Mouse (Mus musculus): ENCODE data around the gene Dlx5. TPM values are rescaled to one million over a fixed set of nuclear protein-coding genes. Genes with fewer than 3 reads are reported as not detected.

Gene Dlx5
- 30.7 and 41.3 TPM in 2 replicates for polyA plus RNA-seq (2015; fragmentation: Nextera tagmentation; extraction: Ambion mirVana)

DNA sequence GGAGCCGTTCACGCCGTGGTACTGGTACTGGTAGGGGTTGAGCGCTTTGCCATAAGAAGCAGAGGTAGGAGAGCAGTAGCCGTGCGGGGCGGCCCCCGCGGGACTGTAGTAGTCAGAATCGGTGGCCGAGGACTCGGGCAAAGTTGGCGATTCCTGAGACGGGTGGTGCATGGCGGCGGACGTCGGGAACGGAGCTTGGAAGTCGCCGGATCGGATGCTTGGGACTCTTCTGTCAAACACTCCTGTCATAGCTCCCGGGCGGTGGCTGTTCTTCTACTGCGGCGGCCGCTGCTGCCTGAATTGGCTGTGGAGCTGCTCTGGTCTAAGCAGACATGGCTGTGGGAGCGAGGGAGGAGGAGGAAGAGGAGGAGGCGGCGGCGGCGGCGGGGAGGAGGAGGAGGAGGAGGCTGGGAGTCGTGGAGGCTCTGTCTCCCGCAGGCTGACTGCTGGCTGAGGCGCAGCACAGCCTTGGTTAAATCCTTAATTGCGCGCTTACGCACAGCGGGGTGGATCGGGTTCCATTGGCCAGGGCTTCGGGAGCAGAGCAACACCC, at the start of gene Dlx5:
Gene Dlx5, minus strand, starts transcription at position 448 of the 553 bp plus-strand sequence.
- WGBS, result under 1% methylated on average over 36 of the region's 42 CpGs
- peak within 1 kb of the TSS; percentile 80 for H3K27ac ChIP-seq
- H3K9ac ChIP-seq, result peak within 1 kb of the TSS; percentile 88
- H3K4me1 ChIP-seq, result peaks cover 42% of the 10 kb centered on the region
- H3K9me3 ChIP-seq, result no peaks in the 10 kb centered on the region
- peaks cover 61% of the 10 kb centered on the region for H3K27me3 ChIP-seq
- peak; percentile 70 for ATAC-seq (ENCODE audit: low FRiP score, low read depth)
- no peaks in the 10 kb centered on the region for H3K36me3 ChIP-seq
- H3K4me3 ChIP-seq, result peak within 1 kb of the TSS; percentile 71
- H3K4me2 ChIP-seq (replicated peaks), result peak within 1 kb of the TSS; percentile 90

GRCm38 (mm10) chr6:6931507-6931906, 49.6 kb upstream of the Dlx5 start:
- Histone ChIP-seq H3K4me2 (replicated peaks) (no peak overlapping the region), H3K9ac (no peak overlapping the region), H3K27me3 (no peaks in the 10 kb centered on the region), H3K27ac (no peak overlapping the region), H3K4me3 (no peak overlapping the region), H3K4me1 (peaks cover 11% of the 10 kb centered on the region; the same call in 1 of the 2 replicates), H3K36me3 (no peaks in the 10 kb centered on the region), H3K9me3 (no peaks in the 10 kb centered on the region)
- no peak for ATAC-seq (ENCODE audit: low FRiP score, low read depth)
- 89% methylated on average over 4 of the region's 4 CpGs for WGBS

DNA sequence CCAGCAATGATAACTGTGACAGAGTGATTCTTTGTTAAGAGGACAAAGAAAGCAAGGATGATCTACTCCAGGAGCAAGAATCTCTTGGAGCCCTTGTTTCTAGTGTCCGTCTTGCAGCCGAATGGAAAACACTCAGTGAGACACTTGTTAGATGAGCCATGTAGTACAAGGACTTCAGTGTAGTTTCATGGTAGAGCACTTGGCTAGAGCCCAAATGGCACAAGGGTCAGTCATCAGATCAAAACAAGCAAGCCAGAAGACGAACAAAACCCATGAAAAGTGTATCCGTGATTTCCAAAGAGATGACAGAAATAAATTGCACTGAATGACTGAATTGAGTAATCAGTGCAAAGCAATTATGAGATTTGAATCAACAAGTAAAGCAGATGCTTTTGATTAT, 48.9 kb upstream of the Dlx5 start:
- Histone ChIP-seq H3K36me3 (no peaks in the 10 kb centered on the region), H3K9ac (no peak overlapping the region), H3K9me3 (no peaks in the 10 kb centered on the region), H3K27ac (no peak overlapping the region), H3K4me3 (no peak overlapping the region), H3K4me2 (replicated peaks) (no peak overlapping the region), H3K27me3 (no peaks in the 10 kb centered on the region), H3K4me1 (peaks cover 11% of the 10 kb centered on the region; the same call in 1 of the 2 replicates)
- 90% methylated on average over 4 of the region's 4 CpGs for WGBS
- no peak for ATAC-seq (ENCODE audit: low FRiP score, low read depth)

DNA sequence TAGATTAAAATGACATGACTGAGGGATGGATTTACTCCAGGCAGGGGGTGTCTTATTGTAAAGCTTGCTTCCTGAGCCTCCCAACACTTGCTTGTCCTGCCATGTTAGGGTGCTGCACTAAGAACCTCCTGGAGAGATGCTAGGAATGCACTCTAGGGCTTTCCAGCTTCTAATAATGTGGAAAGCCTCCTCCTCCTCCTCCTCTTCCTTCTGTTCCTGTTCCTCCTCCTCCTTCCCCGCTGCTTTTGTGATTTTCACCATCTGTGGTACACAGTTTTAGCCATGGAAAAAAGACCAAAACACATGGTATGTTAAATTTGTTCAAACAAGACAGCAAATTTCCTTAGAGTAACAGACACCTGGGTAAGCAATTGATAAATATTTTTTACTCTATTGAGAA, 43.4 kb upstream of the Dlx5 start:
- H3K36me3 ChIP-seq, result no peaks in the 10 kb centered on the region
- no peak overlapping the region for H3K27ac ChIP-seq
- H3K4me1 ChIP-seq, result peaks cover 7% of the 10 kb centered on the region; the same call in 1 of the 2 replicates
- H3K9me3 ChIP-seq, result no peaks in the 10 kb centered on the region
- H3K4me3 ChIP-seq, result no peak overlapping the region
- no peak for ATAC-seq (ENCODE audit: low FRiP score, low read depth)
- H3K9ac ChIP-seq, result no peak overlapping the region
- H3K27me3 ChIP-seq, result no peaks in the 10 kb centered on the region
- WGBS, result 65% methylated on average over 1 of the region's 1 CpGs
- no peak overlapping the region for H3K4me2 ChIP-seq (replicated peaks)

- 89% methylated on average over 4 of the region's 4 CpGs for WGBS
Observed at GRCm38 (mm10) chr6:6917334-6917733, 35.4 kb upstream of the Dlx5 start.

GRCm38 (mm10) chr6:6915526-6915915, 33.6 kb upstream of the Dlx5 start:
- Histone ChIP-seq H3K4me2 (replicated peaks) (no peak overlapping the region), H3K27me3 (0 out of 2 replicates have a peak, but pooled peaks cover 4% of the 10 kb centered on the region), H3K4me1 (peaks cover 5% of the 10 kb centered on the region; the same call in 1 of the 2 replicates), H3K9ac (no peak overlapping the region), H3K4me3 (no peak overlapping the region), H3K36me3 (no peaks in the 10 kb centered on the region), H3K27ac (no peak overlapping the region), H3K9me3 (no peaks in the 10 kb centered on the region)
- 56% methylated on average over 9 of the region's 9 CpGs for WGBS
- ATAC-seq (ENCODE audit: low FRiP score, low read depth), result no peak

More at GRCm38 (mm10) chr6:6917334-6917733, 35.4 kb upstream of the Dlx5 start:
- no peak overlapping the region for H3K4me3 ChIP-seq
- H3K4me1 ChIP-seq, result peaks cover 5% of the 10 kb centered on the region; the same call in 1 of the 2 replicates
- no peak overlapping the region for H3K27ac ChIP-seq
- no peak for ATAC-seq (ENCODE audit: low FRiP score, low read depth)
- no peaks in the 10 kb centered on the region for H3K36me3 ChIP-seq
- no peaks in the 10 kb centered on the region for H3K9me3 ChIP-seq
- H3K9ac ChIP-seq, result no peak overlapping the region
- 0 out of 2 replicates have a peak, but pooled peaks cover 4% of the 10 kb centered on the region for H3K27me3 ChIP-seq
- H3K4me2 ChIP-seq (replicated peaks), result no peak overlapping the region

DNA sequence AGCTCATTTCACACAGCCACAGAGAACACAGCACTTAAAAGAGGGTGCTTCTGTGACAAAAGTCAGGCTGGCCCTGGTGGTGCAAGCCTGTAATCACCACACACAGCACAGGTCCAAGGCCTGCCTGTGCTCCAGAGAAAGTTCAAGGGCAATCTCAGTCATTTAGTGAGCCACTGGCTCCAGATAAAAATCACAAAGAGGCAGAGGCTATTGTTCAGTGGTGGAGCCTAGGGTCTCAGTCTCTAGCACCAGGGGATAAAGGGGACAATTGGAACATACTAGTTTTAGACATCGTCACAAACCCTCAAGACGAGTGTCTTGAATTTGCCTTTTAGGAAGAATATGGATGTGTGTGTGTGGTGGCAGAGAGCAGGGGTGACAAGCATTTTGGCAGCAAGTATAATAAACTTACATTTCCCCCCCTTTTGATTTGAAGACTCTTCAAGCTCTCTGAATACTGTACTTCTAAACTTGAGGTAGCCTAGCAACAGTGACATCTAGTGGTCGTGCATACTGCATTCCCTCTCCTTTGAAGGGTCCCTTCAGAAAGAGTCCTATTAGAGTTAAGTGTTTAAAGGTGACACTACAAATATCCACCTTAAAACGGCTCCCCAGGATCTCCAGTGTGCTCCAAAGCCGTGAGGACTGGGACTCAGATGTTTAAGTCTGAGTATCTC, 33.1 kb upstream of the Dlx5 start:
- 35% methylated on average over 5 of the region's 5 CpGs for WGBS
- peak; percentile 20; the same call in 1 of the 2 replicates for ATAC-seq (ENCODE audit: low FRiP score, low read depth)
- peak overlapping the region; percentile 33; the same call in 1 of the 2 replicates for H3K27ac ChIP-seq

DNA sequence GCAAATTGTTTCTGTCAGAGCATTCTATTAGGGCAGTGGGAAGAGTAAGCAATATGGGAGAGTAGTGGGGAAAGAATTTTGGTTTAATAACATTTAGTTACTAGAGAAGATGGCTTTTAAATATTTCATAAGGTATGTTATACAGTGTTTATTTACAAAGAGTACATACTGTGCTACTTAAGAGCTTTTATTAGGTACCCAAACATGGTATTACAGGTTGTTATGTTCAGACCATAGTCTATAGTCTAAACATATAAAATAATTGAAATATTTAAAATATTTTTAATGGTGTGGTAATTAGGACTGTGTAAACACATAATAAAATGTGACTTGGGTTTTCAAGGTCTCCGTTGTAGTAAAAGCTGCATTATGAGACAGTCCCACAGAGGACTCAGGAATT, 32.4 kb upstream of the Dlx5 start:
- no peaks in the 10 kb centered on the region for H3K36me3 ChIP-seq
- no peak overlapping the region for H3K4me3 ChIP-seq
- 0 out of 2 replicates have a peak, but pooled peaks cover 4% of the 10 kb centered on the region for H3K27me3 ChIP-seq
- H3K27ac ChIP-seq, result peak overlapping the region; percentile 33; the same call in 1 of the 2 replicates
- no peaks in the 10 kb centered on the region for H3K9me3 ChIP-seq
- ATAC-seq (ENCODE audit: low FRiP score, low read depth), result peak; percentile 80; the same call in 1 of the 2 replicates
- H3K4me2 ChIP-seq (replicated peaks), result no peak overlapping the region
- 45% methylated on average over 1 of the region's 1 CpGs for WGBS
- peaks cover 5% of the 10 kb centered on the region; the same call in 1 of the 2 replicates for H3K4me1 ChIP-seq
- H3K9ac ChIP-seq, result no peak overlapping the region

More for the DNA sequence above, 33.1 kb upstream of the Dlx5 start:
- H3K27me3 ChIP-seq, result 0 out of 2 replicates have a peak, but pooled peaks cover 4% of the 10 kb centered on the region
- H3K36me3 ChIP-seq, result no peaks in the 10 kb centered on the region
- H3K4me1 ChIP-seq, result peaks cover 5% of the 10 kb centered on the region; the same call in 1 of the 2 replicates
- no peaks in the 10 kb centered on the region for H3K9me3 ChIP-seq
- no peak overlapping the region for H3K4me3 ChIP-seq
- no peak overlapping the region for H3K9ac ChIP-seq
- no peak overlapping the region for H3K4me2 ChIP-seq (replicated peaks)

DNA sequence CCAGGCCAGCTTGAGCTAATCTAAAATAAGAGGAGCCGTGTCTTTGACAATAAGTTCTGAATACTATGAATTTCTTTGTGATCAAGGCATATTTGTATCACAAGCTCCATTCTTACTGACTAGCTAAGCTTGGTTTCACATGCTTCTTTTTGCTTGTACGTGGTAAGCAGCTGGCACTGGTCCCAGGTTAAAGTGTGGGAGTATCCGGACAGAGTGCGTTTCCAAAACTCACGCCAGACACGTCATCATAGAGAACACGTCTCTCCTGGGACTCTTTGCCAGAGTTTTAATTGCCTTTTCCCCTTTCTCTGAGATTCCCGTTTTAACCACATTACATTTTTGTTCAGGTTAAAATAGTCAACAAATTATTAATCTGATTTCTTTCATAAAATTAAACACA, 27.7 kb upstream of the Dlx5 start:
- 58% methylated on average over 8 of the region's 8 CpGs for whole genome bisulfite sequencing
- Histone ChIP-seq H3K36me3 (no peaks in the 10 kb centered on the region), H3K27ac (no peak overlapping the region), H3K4me1 (peaks cover 1% of the 10 kb centered on the region; the same call in 1 of the 2 replicates), H3K27me3 (no peaks in the 10 kb centered on the region; the same call in 1 of the 2 replicates), H3K9ac (no peak overlapping the region), H3K9me3 (no peaks in the 10 kb centered on the region), H3K4me3 (no peak overlapping the region), H3K4me2 (replicated peaks) (no peak overlapping the region)
- ATAC-seq (ENCODE audit: low FRiP score, low read depth), result no peak

DNA sequence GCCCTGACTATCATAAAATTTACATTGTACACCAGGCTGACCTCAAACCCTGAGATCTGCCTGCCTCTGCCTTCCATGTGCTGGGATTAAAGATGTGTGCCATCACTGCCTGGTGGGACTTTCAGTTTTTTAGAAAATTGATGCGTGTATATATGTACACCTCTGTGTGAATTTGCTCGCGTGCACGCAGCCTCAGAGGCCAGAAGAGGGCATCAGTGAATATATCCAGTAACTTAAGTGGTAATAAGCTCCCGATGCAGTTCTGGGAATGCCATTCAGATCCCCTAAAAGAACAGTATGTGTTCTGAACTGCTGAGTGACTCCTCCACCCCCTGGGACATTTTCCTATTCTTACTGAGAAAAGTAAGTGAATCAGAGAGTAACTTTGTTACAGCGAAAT, 8.2 kb upstream of the Dlx5 start:
- Histone ChIP-seq H3K4me1 (no peaks in the 10 kb centered on the region), H3K27me3 (peaks cover 15% of the 10 kb centered on the region; the same call in 1 of the 2 replicates), H3K9me3 (no peaks in the 10 kb centered on the region), H3K9ac (no peak overlapping the region), H3K4me3 (no peak overlapping the region), H3K36me3 (no peaks in the 10 kb centered on the region), H3K27ac (no peak overlapping the region), H3K4me2 (replicated peaks) (no peak overlapping the region)
- ATAC-seq (ENCODE audit: low FRiP score, low read depth), result no peak
- WGBS, result 68% methylated on average over 6 of the region's 6 CpGs

- Histone ChIP-seq H3K27me3 (peaks cover 30% of the 10 kb centered on the region), H3K9ac (no peak overlapping the region), H3K27ac (no peak overlapping the region), H3K36me3 (no peaks in the 10 kb centered on the region), H3K4me1 (peaks cover 11% of the 10 kb centered on the region), H3K4me3 (no peak overlapping the region), H3K4me2 (replicated peaks) (no peak overlapping the region), H3K9me3 (no peaks in the 10 kb centered on the region)
- ATAC-seq (ENCODE audit: low FRiP score, low read depth), result no peak
- 89% methylated on average over 3 of the region's 3 CpGs for WGBS
Observed at GRCm38 (mm10) chr6:6886225-6886624, 4.3 kb upstream of the Dlx5 start.

- Histone ChIP-seq H3K27me3 (peaks cover 39% of the 10 kb centered on the region), H3K4me2 (replicated peaks) (no peak overlapping the region; the same call in 1 of the 2 replicates), H3K36me3 (no peaks in the 10 kb centered on the region), H3K27ac (no peak overlapping the region), H3K4me3 (no peak overlapping the region), H3K4me1 (peaks cover 22% of the 10 kb centered on the region), H3K9ac (no peak overlapping the region; the same call in 1 of the 2 replicates), H3K9me3 (no peaks in the 10 kb centered on the region)
- ATAC-seq (ENCODE audit: low FRiP score, low read depth), result peak; percentile 45; the same call in 1 of the 2 replicates
- 4% methylated on average over 12 of the region's 12 CpGs for WGBS
Observed at GRCm38 (mm10) chr6:6884897-6885296, 3.0 kb upstream of the Dlx5 start.

Data from limb, embryonic 13.5 days (tissue).